Mouse (Mus musculus) lung, postnatal 25 days (tissue): ENCODE measurements around the gene Mb21d2.
A peak's percentile ranks its signal among the peaks of the same experiment; 100 is the strongest.

Experiments
- DNase-seq: peaks from one replicate; pipeline ENCODE4 v3.0.0; 2022; ENCODE audit warnings: low spot score

The Mb21d2 gene

DNA sequence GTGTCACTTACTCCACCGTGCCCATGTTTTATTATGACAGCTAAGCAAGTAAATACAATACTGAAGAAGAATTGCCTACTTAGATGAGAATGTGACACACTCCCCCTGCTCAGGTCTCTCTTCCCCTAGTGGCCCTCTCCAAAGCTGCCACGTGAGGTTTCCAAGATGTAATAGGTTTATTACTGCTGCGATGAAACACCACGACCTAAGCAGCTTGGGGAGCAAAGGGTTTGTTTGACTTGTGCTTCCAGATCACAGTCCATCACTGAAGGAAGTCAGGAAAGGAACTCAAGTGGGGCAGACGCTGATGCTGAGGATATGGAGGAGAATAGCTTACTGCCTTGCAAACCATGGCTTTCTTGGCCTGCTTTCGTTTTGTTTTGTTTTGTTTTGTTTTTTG is 65.9 kb downstream of the Mb21d2 start:
- DNase-seq, result no peak

DNA sequence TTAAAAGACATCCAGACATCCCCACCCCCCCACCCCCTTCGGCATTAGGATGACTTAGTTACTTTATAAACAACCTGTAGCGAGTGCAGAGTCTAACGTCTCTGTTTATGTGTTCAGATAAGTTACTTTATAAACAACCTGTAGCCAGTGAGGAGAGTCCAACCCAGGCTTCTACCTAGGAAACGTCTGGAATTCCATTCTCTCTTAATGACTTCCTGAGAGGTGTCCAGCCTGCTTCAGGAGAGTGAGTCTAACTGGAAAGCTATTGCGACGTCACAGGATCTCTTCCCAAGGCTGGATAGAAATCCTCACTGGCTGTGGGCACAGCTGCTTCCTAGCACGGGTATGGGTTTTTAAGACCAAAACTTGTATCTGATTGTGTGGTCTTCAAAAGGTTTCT is 67.4 kb downstream of the Mb21d2 start:
- peak; percentile 46 for DNase-seq

DNA sequence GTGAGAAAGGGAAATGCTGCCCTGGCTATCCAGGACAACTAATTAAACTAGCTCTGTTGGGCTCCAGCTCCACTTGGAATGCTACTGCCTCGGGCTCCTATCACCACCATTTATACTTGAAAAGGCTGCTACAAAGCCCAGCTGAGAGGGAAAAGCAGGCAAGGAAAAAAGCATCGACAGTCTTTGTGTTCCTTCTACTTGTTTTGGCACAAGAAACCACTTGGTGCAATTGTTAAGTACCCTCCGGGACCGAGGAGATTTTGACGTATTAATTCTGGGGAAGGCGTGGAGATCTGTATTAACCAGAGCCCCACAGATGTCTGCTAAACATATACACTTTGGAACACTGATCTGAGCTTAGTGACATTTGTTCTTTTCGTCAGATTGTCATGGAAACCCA is 69.8 kb downstream of the Mb21d2 start:
- no peak for DNase-seq

DNA sequence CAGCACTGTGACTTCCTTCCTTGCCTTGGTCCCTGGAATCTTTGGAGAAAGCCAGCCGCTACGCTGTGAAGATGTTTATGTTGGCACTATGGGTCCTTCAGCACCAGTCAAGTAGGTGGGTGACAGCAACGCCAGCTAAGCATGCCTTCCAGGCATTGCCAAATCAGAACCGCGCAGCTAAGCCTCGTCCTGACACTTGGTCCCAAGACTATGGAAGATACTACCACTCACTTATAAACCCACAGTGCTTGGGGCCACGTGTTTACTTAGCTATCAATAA is 70.5 kb downstream of the Mb21d2 start:
- no peak for DNase-seq

DNA sequence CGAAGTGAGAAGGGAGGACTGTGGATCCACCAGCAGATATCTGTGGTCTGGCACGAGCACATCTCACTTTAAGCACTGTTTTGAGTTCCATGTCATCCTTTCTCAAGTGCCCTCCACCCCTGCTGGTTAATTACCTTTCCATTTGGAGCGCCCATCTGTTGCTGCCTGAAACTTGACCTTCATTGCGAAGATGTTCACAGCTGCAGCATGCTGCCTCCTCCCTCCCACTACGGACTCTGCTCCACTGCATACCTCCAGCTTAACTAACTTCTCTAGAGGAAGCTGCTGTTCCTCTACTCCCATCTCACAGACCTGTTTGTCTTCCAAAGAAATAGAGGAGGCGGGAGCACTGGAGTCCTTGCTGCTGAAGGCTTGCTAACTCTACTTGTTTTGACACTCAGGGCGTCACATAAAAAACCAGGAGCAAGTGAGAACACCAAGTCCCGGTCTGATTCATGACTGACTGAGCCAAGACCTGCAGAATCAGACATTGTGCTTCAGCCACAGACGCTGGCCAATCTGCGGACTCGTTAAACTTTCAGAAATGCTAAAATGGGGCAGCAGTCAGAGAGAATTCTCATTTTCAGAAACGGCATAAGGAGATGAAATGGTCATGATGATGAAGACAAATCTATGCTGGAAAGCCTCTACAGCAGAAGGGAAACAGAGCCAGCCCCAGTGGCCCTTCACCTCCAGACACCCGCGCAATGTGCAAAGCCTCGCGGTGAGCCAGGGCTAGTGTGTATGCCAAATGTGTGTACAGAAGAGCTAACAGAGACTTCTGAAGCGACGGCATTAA is 71.1 kb downstream of the Mb21d2 start:
- DNase-seq, result no peak

DNA sequence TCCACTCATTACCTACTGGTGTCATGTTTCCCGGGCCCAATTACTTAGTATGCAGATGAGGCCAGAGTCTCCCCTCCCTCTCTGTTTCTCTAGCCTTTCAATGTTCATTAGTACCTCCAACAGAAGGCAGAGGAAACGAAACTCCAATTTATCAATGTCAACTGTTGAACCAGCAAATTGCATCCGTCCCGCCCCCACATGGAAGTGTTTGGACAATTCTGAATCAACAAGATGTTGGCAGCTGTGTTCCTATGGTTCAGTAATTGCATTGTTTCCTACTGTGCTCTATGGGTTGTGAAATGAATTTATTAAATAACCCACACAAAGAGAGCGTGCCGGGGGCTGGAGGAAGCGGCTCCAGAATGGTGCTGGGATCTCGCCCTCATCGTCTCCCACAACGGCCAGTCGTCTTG is 78.1 kb downstream of the Mb21d2 start:
- peak; percentile 46 for DNase-seq

DNA sequence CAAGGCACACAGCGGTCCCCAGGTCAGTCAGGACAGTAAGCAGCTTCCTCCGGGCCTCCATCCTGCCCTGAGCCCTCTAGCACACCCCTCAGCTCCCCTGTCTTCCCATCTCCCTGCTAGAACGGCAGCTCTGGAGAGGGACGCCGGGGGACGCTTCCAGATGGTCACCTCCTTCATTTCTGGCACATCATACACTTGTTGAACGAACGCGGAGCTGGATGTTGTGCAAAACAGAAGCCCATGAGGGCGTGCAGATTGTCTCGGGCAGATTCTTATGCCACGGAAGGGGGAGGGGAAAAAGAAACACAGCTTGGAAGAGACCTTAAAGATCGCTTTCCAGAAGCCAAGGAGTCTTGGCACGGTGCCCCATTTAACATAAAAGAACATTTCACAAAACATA is 78.6 kb downstream of the Mb21d2 start:
- no peak for DNase-seq

DNA sequence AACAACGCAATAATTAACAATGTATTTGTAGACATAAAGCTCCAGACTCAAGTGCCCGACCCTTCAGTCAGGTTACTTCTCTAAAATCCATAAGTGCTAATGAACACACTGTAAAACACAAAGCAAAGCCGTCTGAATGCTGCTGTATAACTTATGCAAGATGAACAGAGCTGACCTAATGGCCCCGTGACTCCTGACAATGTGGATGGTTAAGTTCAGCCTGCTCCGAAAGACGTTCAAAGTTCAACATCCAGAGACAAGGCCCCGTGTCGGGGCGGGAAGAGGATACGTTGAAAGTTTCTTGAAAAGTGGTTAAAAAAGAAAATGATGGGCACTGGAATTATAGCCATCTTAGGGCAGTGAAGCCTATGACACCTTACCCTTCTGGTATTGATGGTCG is 83.3 kb downstream of the Mb21d2 start:
- no peak for DNase-seq

DNA sequence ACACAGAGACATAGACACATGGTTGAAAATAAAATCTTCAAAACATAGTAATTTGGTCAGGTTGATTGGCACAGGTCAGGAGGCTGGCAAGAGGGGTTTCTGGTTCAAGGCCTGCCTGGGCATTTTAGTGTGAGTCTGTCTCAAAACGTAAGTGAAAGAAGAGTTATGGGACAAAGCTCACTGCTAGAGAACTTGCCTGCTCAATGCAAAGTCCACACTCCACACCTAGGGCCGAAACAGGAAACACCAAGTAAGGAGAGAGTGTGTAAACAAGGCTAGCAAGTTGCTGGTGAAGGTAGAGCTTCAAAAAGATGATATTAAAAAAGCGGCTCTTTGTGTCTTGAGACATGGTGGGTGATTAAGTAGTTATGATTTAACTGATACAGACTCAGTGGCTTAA is 84.1 kb downstream of the Mb21d2 start:
- DNase-seq, result no peak

DNA sequence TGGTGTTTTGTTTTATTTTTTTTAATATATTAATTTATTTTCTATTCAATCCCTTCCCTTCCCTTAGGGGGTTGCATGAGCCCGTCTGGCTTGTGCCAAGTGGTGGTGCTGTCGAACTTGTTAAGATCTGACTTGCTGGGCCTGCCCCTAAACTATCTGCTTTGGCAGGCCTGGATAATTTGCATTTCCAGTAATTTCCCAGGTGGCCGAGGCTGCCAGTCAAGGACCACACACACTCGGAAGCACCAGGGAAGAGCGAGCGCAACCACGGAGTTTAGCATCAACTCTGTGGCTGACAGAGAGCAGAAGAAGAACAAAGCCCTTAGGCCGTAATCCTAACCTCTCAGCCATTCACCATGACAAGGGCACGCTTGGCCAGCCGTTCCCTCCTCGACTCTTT is 88.4 kb downstream of the Mb21d2 start:
- DNase-seq, result no peak

DNA sequence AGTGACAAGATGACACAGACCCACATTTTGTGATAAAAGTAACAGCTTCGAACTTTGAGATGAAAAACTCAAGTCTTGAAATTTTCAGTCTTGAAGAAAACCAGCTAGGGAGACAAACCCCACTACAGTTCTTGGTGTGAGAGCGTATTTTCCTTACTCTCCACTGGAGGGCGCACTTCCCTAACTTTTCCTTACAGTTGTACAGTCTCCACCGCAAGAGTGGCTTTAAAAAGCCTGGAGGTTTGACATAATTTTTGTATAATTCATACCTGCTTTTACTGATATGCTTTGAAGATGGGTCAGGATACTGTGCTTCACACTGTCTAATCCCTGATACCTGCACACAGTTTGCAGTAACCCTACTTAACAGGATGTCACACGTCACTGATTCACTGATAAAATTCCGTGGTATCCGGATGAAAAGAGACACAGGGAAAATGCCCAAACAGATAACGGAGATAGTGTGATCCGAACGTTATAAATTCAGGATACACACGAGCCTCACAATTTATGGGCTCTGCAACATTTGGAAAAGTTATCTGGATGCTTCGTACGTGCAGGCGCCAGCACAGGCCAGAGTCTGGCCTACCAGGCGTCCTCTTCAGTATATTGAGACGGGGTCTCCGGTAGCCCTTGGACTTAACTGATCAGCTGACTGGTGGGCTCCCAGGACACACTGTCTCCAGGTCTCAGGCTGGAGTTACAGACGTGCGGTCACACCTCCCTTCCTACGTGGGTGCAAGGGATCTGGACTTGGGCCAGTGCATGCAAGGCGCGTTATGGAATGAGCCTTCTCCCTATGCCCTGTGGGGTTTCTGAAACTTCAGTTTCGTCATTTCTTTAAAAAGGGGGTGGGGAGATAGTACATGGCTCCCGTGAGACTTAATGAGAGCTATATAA is 89.1 kb downstream of the Mb21d2 start:
- DNase-seq, result peak; percentile 65

DNA sequence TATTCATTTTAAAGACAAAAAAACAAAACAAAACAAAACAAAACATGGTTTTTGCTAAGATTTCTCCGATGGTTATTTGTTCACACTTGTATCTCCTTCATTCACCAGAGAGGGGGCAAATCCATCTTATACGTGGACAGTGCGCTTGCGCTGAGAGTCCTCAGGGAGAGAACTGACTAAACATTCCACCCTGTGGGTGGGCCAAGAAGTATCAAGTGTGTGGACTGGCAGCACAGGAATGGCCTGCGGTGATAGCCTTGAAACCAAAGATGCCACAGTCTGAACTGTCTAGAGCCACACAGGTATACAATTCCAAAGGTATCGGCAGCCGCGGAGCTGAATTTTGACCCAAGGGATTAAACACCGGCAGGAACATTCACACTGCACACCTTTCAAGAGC is 89.9 kb downstream of the Mb21d2 start:
- DNase-seq, result no peak

DNA sequence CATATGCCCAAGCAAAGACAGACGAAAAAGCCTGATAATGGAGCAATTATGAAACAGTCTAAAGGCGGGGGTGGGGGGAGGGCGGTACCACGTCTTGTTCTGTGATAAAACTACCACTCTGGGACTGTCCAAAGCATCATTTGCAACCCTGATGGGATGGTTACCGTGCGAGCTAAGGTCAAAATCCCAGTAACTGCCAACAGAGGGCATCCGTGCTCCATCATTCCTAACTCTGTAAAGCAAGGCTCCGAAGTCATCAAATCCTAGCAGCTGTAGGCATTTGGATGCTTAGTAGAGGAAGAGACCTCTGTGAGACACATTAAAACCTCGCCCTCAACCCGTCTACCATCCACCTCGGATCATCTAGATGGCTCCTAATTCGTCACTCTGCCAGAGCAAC is 91.5 kb downstream of the Mb21d2 start:
- DNase-seq, result no peak

DNA sequence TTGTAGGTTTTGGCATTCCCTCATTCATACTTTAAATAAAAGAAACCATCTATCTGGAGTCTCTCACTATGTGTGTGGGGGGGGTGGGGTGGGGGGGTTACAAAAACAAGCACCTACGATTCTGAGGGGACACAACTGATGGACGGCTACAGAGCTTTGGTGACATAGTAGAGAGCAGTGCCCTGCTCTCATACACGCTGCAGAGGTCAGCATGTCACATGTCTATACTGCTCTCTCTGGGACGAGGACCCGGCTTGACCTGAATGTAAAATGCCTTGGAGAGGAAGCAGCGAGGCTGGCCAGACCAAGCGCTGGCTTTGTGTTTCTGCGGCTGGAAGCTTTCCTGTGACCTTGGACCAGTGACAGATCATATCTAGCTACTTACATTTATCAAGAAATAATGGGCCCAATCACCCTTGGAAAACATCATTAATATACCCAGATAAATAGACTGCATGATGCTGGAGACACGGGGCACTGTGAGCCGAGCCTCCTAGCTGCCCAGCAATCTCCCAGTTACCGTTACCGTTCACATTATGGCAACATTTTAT is 97.3 kb downstream of the Mb21d2 start:
- no peak for DNase-seq

DNA sequence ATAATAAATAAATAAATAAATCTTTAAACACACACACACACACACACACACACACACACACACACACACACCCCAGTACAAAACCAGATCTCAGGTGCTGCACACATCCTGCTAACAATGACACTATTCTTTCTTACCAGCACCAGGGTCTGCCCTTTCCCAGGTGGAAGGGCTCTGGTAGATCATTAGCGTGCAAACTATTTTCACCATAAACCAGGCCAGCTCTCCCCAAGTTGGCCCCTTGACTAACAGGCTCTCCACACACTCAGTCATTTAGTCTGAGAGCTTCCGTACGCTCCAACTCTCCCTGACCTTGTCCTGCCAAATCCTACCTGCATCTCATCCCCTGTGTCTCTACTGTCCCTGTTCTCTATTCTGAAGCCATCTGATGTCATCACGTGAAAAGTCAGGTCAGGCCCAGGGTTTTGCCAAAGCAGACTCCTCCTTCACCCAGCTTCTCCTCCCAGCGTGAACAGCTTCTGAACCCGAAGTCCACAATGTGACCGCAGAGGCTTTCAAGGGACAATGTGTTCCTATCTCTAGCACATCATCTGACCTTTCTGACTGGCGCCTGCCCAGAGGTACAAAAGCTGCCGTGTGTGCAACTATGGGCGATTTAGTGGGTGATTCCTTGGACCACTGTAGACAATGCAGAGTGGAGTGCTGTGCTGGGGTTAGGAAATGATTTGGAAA is 100.1 kb downstream of the Mb21d2 start:
- DNase-seq, result no peak

DNA sequence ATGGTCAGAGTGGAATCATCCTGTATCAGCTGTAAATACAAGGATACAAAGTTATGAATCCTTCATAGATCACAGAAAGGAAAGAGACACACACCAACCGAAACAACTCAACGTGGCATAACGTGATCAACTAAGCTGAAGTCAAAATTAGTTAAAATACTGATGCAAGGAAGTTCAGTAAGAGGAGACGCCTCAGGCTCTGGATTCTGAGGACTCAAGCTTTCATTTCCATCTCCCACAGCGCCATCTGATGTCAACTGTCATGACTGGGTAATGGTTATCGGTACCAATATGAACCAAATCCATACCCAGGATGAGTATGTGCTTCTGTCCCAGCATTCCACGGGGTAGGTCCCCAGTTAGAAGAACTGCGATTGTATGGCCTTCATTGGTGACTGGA is 104.7 kb downstream of the Mb21d2 start:
- no peak for DNase-seq

DNA sequence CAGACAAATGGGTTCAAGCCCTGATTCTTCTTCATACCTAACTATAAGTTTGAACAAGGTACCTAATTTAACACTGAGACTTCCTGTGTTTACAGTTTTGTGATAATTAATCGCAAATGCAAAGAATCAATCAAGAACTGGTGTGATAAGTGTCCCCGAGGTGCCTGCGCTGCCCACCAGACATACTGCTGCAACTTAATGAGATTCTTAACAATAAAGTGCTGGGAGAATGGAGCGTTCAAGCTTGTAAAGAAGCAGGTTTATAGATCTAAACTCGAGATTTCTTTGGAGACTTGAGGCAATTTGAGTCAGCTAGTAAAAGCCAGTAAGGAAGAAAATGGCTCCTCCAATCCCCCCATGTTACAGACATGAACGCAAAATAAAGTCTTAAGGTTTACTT is 107.7 kb downstream of the Mb21d2 start:
- DNase-seq, result no peak

DNA sequence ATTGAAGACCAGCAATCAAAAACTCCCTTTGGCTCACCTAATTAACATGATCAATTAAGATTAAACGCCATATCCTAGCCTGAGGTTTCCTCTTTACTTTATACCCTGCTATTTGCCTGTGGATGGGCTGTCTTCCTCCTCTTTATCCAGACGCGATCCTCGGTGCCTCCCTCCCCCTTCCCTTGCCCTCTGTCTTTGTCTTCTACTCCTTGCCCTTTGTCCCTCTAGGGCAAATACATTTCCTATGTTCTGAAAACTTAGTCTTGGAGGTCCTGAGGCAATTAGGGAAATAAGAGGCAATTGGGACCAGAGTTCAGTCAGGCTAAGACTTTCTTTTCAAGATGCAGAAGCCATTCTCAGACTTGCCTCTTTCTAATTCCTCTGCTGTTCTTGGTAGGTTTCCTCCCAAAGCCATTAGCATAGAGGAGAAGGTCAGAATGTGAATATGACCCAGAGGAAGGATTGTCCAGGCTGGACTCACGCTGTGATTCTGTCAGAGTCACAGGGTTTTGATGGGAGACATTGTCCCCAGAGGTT is 110.7 kb downstream of the Mb21d2 start:
- no peak for DNase-seq

DNA sequence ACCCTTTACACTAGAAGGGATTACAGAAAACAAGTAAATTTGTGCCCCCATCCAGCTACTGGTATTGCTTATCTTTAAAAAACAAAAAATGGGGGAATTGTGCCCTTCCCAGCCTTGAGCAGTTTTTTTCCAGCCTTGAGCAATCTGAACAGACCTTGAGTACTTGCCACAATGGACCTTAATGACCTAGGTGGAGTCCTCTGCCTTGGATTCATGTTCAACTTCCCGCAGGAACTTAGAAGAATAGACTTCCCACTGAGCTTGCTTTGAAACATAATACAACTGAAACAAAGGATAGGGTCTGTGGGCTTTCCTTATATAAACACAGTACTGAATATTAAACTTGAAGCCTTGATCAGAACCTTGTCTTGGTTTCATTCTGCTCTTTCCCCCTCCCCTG is 116.2 kb downstream of the Mb21d2 start:
- DNase-seq, result no peak

DNA sequence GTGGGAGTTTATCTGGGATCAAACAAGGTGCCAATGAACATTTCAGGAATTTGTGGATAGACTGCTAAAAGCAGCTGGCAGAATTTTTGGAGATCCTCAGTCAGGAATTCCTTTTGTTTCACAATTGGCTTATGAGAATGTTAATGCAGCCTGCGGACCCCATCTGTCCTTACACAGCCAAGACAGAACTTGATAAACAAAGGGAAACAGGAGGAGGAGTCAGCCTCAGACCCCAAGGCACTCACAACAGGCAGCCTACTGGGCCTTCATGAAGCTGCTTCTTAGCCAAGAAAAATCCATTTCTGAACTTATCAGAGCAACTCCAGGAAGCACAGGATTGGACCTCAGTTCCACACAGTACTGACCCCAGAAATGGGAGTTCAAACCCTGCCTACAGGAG is 120.4 kb downstream of the Mb21d2 start:
- DNase-seq, result no peak

DNA sequence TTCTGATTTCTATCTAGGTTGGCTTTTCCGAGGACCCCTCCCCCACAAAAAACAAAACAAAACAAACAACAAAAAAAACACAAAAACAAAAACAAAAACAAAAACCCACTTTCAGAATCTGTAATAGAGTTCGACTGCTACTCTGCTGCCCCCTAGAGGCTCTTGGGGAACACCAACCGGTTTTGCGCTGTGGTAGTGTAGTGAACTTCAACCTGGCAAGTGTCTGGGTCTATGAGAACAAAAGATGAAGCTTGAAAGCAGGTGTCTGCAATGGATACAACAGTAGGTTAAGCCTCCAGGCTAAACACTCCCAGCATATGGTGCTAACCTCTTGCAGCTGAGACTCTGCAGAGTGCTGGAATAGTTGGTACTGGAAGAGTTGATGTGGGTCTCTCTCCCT is 136.4 kb downstream of the Mb21d2 start:
- DNase-seq, result peak; percentile 1
